ENCODE assay signal across 36 mouse cellular contexts in the genomic region with DNA sequence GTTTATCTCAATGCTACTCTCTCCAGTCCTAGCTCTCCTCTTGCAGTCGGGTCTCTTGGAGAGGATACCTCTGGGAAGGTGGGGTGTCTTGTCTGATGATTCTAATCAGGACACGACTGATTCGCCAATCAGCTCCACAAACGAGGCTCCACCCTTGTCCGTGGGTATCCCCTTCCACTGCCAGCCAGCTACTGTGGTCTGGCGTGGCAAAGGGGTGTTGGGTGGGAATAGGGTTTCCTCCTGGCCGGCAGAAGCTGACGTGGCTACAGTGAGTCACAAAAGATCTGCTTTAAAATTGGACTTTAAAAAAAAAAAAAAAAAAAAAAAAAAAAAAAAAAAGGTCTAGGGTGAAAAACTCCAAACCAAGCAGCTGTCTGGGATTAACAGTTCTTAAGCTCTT. TPM values are rescaled to one million over a fixed set of nuclear protein-coding genes. Genes with fewer than 3 reads are reported as not detected.
"Had no signal": no experiment of that assay in that cellular context is flagged by ENCODE, and none has a peak within 500 bp of the region (broad histone marks: within the 10 kb centered on the region; RNA-seq: fewer than 3 reads in every experiment).

No protein-coding gene starts in this region.

- H3K4me2 ChIP-seq: heart, embryonic 12.5 days; hindbrain, embryonic 12.5 days; hindbrain, embryonic 14.5 days; intestine, embryonic 15.5 days; limb, embryonic 13.5 days; limb, embryonic 15.5 days; liver, embryonic 12.5 days had no signal

- H3K4me3 ChIP-seq: gastrocnemius, adult 2 months; heart, embryonic 10.5 days; heart, embryonic 12.5 days; hindbrain, embryonic 10.5 days; hindbrain, embryonic 12.5 days; intestine, embryonic 15.5 days; layer of hippocampus, adult 2 months; left cerebral cortex, adult 2 months; limb, embryonic 13.5 days; limb, embryonic 15.5 days; liver, embryonic 12.5 days had no signal

- H3K27me3 ChIP-seq: hindbrain, embryonic 12.5 days; intestine, embryonic 15.5 days; limb, embryonic 13.5 days; limb, embryonic 15.5 days; liver, embryonic 12.5 days had no signal

- DNase-seq: gastrocnemius, adult 2 months; gastrocnemius, postnatal 10 days; gastrocnemius, postnatal 25 days; heart, adult 18-20 months; heart, postnatal 10 days; heart, postnatal 4 days; kidney, adult 18-20 months; kidney, adult 8-10 months; kidney, postnatal 10 days; kidney, postnatal 25 days; kidney, postnatal 4 days had no signal

- H3K9me3 ChIP-seq: heart, embryonic 10.5 days; heart, embryonic 12.5 days; hindbrain, embryonic 10.5 days; hindbrain, embryonic 12.5 days; intestine, embryonic 15.5 days; limb, embryonic 13.5 days; limb, embryonic 15.5 days; liver, embryonic 12.5 days had no signal

- H3K4me1 ChIP-seq: heart, embryonic 10.5 days; hindbrain, embryonic 10.5 days; hindbrain, embryonic 12.5 days; limb, embryonic 15.5 days; liver, embryonic 12.5 days had no signal

- H3K27ac ChIP-seq: gastrocnemius, adult 2 months; heart, embryonic 10.5 days; hindbrain, embryonic 10.5 days; hindbrain, embryonic 12.5 days; hindbrain, embryonic 14.5 days; intestine, embryonic 15.5 days; layer of hippocampus, adult 2 months; left cerebral cortex, adult 2 months; limb, embryonic 13.5 days; limb, embryonic 15.5 days; liver, embryonic 12.5 days had no signal

- H3K9ac ChIP-seq: heart, embryonic 12.5 days; hindbrain, embryonic 12.5 days; hindbrain, embryonic 14.5 days; intestine, embryonic 15.5 days; limb, embryonic 13.5 days; limb, embryonic 15.5 days; liver, embryonic 12.5 days had no signal

- ATAC-seq: hindbrain, embryonic 16.5 days; inflammation-experienced regulatory T-cells, adult 6 months; intestine, embryonic 15.5 days; intestine, postnatal 0 days; liver, embryonic 12.5 days had no signal

- H3K36me3 ChIP-seq: heart, embryonic 10.5 days; heart, embryonic 12.5 days; hindbrain, embryonic 10.5 days; hindbrain, embryonic 12.5 days; intestine, embryonic 15.5 days; limb, embryonic 13.5 days; limb, embryonic 15.5 days; liver, embryonic 12.5 days had no signal

RNA-seq across cellular contexts. Expression of a gene that starts 14.0 kb away (rescaled TPM):
- total RNA-seq: granulocyte monocyte progenitor cell, adult 5-6 weeks had no signal
- polyA plus RNA-seq: inflammation-experienced regulatory T-cells, adult 6 months had no signal

RNA-seq across cellular contexts. Expression of a gene that starts 14.2 kb away (rescaled TPM):
- total RNA-seq: gastrocnemius, adult 2 months; granulocyte monocyte progenitor cell, adult 5-6 weeks; heart, adult 8-10 months; layer of hippocampus, adult 2 months; layer of hippocampus, postnatal 10 days; layer of hippocampus, postnatal 25 days; left cerebral cortex, postnatal 14 days; left cerebral cortex, postnatal 36 days had no signal
- polyA plus RNA-seq: heart, embryonic 12.5 days; heart, embryonic 14.5 days; hindbrain, embryonic 12.5 days; hindbrain, embryonic 14.5 days; limb, embryonic 13.5 days had no signal

RNA-seq across cellular contexts. Expression of a gene that starts 21.5 kb away (rescaled TPM):
- total RNA-seq: gastrocnemius, adult 2 months; gastrocnemius, postnatal 10 days; gastrocnemius, postnatal 25 days; gastrocnemius, postnatal 4 days; granulocyte monocyte progenitor cell, adult 5-6 weeks; heart, adult 18-20 months; heart, adult 8-10 months; heart, postnatal 10 days; heart, postnatal 25 days; heart, postnatal 4 days had no signal
- polyA plus RNA-seq: heart, embryonic 12.5 days; heart, embryonic 14.5 days; heart, embryonic 16.5 days; hindbrain, embryonic 10.5 days; inflammation-experienced regulatory T-cells, adult 6 months; kidney, embryonic 14.5 days; limb, embryonic 13.5 days; limb, embryonic 15.5 days had no signal

RNA-seq across cellular contexts. Expression of a gene that starts 56.2 kb away (rescaled TPM):
- total RNA-seq: gastrocnemius, adult 2 months had no signal
